Mouse (Mus musculus): ENCODE measurements around the gene Pjvk. TPM values are rescaled to one million over a fixed set of nuclear protein-coding genes. Genes with fewer than 3 reads are reported as not detected.

The Pjvk gene
- polyA plus RNA-seq, 1 experiment from 2014 or later: not detected

- no peaks in the 10 kb centered on the region for H3K9me3 ChIP-seq (replicated peaks)
- no peaks in the 10 kb centered on the region for H3K27me3 ChIP-seq
- no peak overlapping the region for H3K4me3 ChIP-seq (replicated peaks)
- 72% methylated on average over 5 of the region's 5 CpGs for WGBS (ENCODE audit: insufficient replicate concordance)
- DNase-seq: no peak
- no peak overlapping the region for H3K9ac ChIP-seq
- H3K27ac ChIP-seq: no peak overlapping the region
- peaks cover 10% of the 10 kb centered on the region; the same call in 1 of the 2 replicates for H3K36me3 ChIP-seq
- peaks cover 7% of the 10 kb centered on the region for H3K4me1 ChIP-seq (replicated peaks)
- no peak overlapping the region for H3K4me2 ChIP-seq
- no peak for ATAC-seq (ENCODE audit: low read depth)
Observed at GRCm38 (mm10) chr2:76667200-76667599, 18.9 kb downstream of the Pjvk start.

- Histone ChIP-seq H3K27ac (no peak overlapping the region), H3K36me3 (no peaks in the 10 kb centered on the region), H3K4me3 (replicated peaks) (peak overlapping the region; percentile 60), H3K4me1 (replicated peaks) (peaks cover 38% of the 10 kb centered on the region), H3K9ac (peak overlapping the region; percentile 69), H3K4me2 (peak overlapping the region; percentile 78), H3K9me3 (replicated peaks) (no peaks in the 10 kb centered on the region), H3K27me3 (no peaks in the 10 kb centered on the region)
- ATAC-seq (ENCODE audit: low read depth) (no peak), DNase-seq (no peak)
- 74% methylated on average over 6 of the region's 6 CpGs for WGBS (ENCODE audit: insufficient replicate concordance)
Observed at GRCm38 (mm10) chr2:76671641-76672040, 23.4 kb downstream of the Pjvk start.

GRCm38 (mm10) chr2:76672134-76672745 lies 24.0 kb downstream of the Pjvk start:
- Histone ChIP-seq H3K4me1 (replicated peaks) (peaks cover 42% of the 10 kb centered on the region), H3K4me3 (replicated peaks) (peak overlapping the region; percentile 60), H3K36me3 (no peaks in the 10 kb centered on the region), H3K9ac (peak overlapping the region; percentile 69), H3K4me2 (peak overlapping the region; percentile 78), H3K27me3 (no peaks in the 10 kb centered on the region), H3K27ac (peak overlapping the region; percentile 53; the same call in 1 of the 2 replicates), H3K9me3 (replicated peaks) (no peaks in the 10 kb centered on the region)
- 16% methylated on average over 9 of the region's 9 CpGs for WGBS (ENCODE audit: insufficient replicate concordance)
- ATAC-seq (ENCODE audit: low read depth) (no peak), DNase-seq (no peak)

GRCm38 (mm10) chr2:76672966-76673392 lies 24.7 kb downstream of the Pjvk start, which contains the start of gene Fkbp7:
TSS of gene Fkbp7 (minus strand) at chr2:76673116.
- Histone ChIP-seq H3K9me3 (replicated peaks) (no peaks in the 10 kb centered on the region), H3K4me2 (peak within 1 kb of the TSS; percentile 78), H3K27me3 (no peaks in the 10 kb centered on the region), H3K4me1 (replicated peaks) (peaks cover 45% of the 10 kb centered on the region), H3K27ac (peak within 1 kb of the TSS; percentile 53), H3K36me3 (no peaks in the 10 kb centered on the region), H3K4me3 (replicated peaks) (peak within 1 kb of the TSS; percentile 60), H3K9ac (peak within 1 kb of the TSS; percentile 69)
- DNase-seq (peak; percentile 82), ATAC-seq (ENCODE audit: low read depth) (peak; percentile 90)
- under 1% methylated on average over 17 of the region's 17 CpGs for WGBS (ENCODE audit: insufficient replicate concordance)

GRCm38 (mm10) chr2:76673472-76674081 lies 25.3 kb downstream of the Pjvk start:
- Histone ChIP-seq H3K27me3 (no peaks in the 10 kb centered on the region), H3K36me3 (peaks cover 3% of the 10 kb centered on the region; the same call in 1 of the 2 replicates), H3K4me3 (replicated peaks) (peak overlapping the region; percentile 60), H3K27ac (peak overlapping the region; percentile 53), H3K9ac (no peak overlapping the region), H3K4me1 (replicated peaks) (peaks cover 45% of the 10 kb centered on the region), H3K4me2 (peak overlapping the region; percentile 78), H3K9me3 (replicated peaks) (no peaks in the 10 kb centered on the region)
- ATAC-seq (ENCODE audit: low read depth) (no peak), DNase-seq (peak; percentile 57)
- 27% methylated on average over 7 of the region's 7 CpGs for WGBS (ENCODE audit: insufficient replicate concordance)

- Histone ChIP-seq H3K27ac (peak within 1 kb of the TSS; percentile 65), H3K27me3 (no peaks in the 10 kb centered on the region), H3K4me3 (replicated peaks) (peak within 1 kb of the TSS; percentile 85), H3K9ac (peak within 1 kb of the TSS; percentile 84), H3K4me1 (replicated peaks) (peaks cover 45% of the 10 kb centered on the region), H3K4me2 (peak within 1 kb of the TSS; percentile 80), H3K9me3 (replicated peaks) (no peaks in the 10 kb centered on the region), H3K36me3 (peaks cover 7% of the 10 kb centered on the region)
- 3% methylated on average over 43 of the region's 52 CpGs for WGBS (ENCODE audit: insufficient replicate concordance)
- peak; percentile 67 for ATAC-seq (ENCODE audit: low read depth)
- peak; percentile 51 for DNase-seq
Observed at GRCm38 (mm10) chr2:76674725-76675427, 26.6 kb downstream of the Pjvk start, which contains the start of gene Plekha3. TSS of gene Plekha3 (plus strand) at chr2:76675281.

- H3K4me1 ChIP-seq (replicated peaks): peaks cover 45% of the 10 kb centered on the region
- H3K27ac ChIP-seq: peak overlapping the region; percentile 65
- ATAC-seq (ENCODE audit: low read depth) (peak; percentile 35), DNase-seq (no peak)
- H3K4me2 ChIP-seq: peak overlapping the region; percentile 80
- H3K9me3 ChIP-seq (replicated peaks): no peaks in the 10 kb centered on the region
- under 1% methylated on average over 40 of the region's 44 CpGs for WGBS (ENCODE audit: insufficient replicate concordance)
- peaks cover 12% of the 10 kb centered on the region for H3K36me3 ChIP-seq
- peak overlapping the region; percentile 84 for H3K9ac ChIP-seq
- no peaks in the 10 kb centered on the region for H3K27me3 ChIP-seq
- H3K4me3 ChIP-seq (replicated peaks): peak overlapping the region; percentile 85
Observed at GRCm38 (mm10) chr2:76675451-76675850, 27.2 kb downstream of the Pjvk start.

GRCm38 (mm10) chr2:76675949-76676348 lies 27.7 kb downstream of the Pjvk start:
- no peaks in the 10 kb centered on the region for H3K27me3 ChIP-seq

GRCm38 (mm10) chr2:76676401-76677226 lies 28.3 kb downstream of the Pjvk start:
- H3K4me1 ChIP-seq (replicated peaks): peaks cover 44% of the 10 kb centered on the region
- ATAC-seq (ENCODE audit: low read depth): no peak

More at GRCm38 (mm10) chr2:76675949-76676348, 27.7 kb downstream of the Pjvk start:
- Histone ChIP-seq H3K36me3 (peaks cover 16% of the 10 kb centered on the region), H3K4me1 (replicated peaks) (peaks cover 45% of the 10 kb centered on the region), H3K4me3 (replicated peaks) (peak overlapping the region; percentile 85), H3K9ac (peak overlapping the region; percentile 84), H3K9me3 (replicated peaks) (no peaks in the 10 kb centered on the region), H3K4me2 (peak overlapping the region; percentile 80), H3K27ac (no peak overlapping the region)
- DNase-seq (no peak), ATAC-seq (ENCODE audit: low read depth) (no peak)
- 16% methylated on average over 4 of the region's 4 CpGs for WGBS (ENCODE audit: insufficient replicate concordance)

GRCm38 (mm10) chr2:76682301-76682700 lies 34.0 kb downstream of the Pjvk start:
- ATAC-seq (ENCODE audit: low read depth): no peak
- DNase-seq: no peak
- Histone ChIP-seq H3K4me2 (no peak overlapping the region), H3K27me3 (no peaks in the 10 kb centered on the region), H3K4me3 (replicated peaks) (no peak overlapping the region), H3K36me3 (peaks cover 73% of the 10 kb centered on the region), H3K4me1 (replicated peaks) (peaks cover 2% of the 10 kb centered on the region), H3K9me3 (replicated peaks) (no peaks in the 10 kb centered on the region), H3K27ac (no peak overlapping the region), H3K9ac (no peak overlapping the region)
- 83% methylated on average over 8 of the region's 8 CpGs for WGBS (ENCODE audit: insufficient replicate concordance)

More at GRCm38 (mm10) chr2:76676401-76677226, 28.3 kb downstream of the Pjvk start:
- WGBS (ENCODE audit: insufficient replicate concordance): 67% methylated on average over 13 of the region's 13 CpGs
- Histone ChIP-seq H3K36me3 (peaks cover 19% of the 10 kb centered on the region), H3K4me2 (peak overlapping the region; percentile 80), H3K27ac (no peak overlapping the region), H3K4me3 (replicated peaks) (peak overlapping the region; percentile 85), H3K27me3 (no peaks in the 10 kb centered on the region), H3K9me3 (replicated peaks) (no peaks in the 10 kb centered on the region), H3K9ac (peak overlapping the region; percentile 84)
- no peak for DNase-seq
